Mouse (Mus musculus) liver, adult 2 months (tissue): ENCODE measurements around the gene Tmem39a.

Source experiments
- CTCF ChIP-seq: fragments of 200-500 bp; IDR thresholded peaks from 2 replicates; pipeline ENCODE4 v1.5.1; 2011; ENCODE audit warnings: low read depth, low read length, control low read depth
- POLR2A ChIP-seq: fragments of 200-500 bp; IDR thresholded peaks from 2 replicates; pipeline ENCODE4 v1.6.1; 2011; ENCODE audit warnings: low read length, control low read depth; ENCODE audit not compliant: insufficient read depth; ENCODE audit errors: extremely low read depth

DNA sequence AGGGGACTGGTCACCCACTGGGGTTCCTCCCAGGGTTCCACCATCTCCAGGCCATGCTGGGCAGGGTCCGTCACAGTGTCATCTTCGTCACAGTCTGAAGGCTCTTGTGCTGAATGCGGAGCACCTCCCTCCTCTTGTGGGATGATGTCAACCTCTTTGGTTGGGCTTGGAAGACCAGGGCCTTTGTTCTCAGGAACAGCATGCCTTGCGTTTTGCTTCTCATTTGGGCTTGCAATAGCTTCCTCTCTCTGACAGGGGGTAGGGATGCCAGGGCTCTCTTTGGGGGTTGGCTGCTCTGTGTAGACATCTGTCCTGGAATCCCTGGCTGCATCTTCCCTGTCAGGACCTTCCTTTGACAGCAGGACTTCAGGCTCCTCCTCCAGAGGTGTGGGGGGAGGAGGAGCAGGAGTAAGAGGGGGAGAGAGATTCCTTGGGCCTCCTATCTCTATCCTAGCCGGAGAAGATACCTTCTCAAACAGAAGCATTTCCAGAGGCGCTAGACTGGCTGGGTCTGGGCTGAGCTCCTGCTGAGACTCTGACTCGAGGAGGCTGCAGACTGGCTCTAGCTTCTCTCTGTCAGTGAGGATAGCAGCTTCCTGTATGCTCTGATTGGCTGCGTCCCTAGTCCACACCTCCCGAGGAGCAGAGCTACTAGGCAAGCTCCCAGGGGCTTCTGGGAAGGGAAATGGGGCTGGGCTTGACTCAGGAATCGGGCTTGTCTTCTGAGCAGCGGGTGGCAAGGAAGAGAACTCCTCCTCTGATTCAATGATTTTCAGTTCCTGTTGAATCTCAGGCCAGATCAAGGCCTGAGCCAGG, 44.7 kb downstream of the Tmem39a start:
- no peak for TF ChIP-seq CTCF
- TF ChIP-seq POLR2A, result no peak
